Mouse (Mus musculus): ENCODE results near the gene Ece1.
"Not testable (repeated sequence)": the region's sequence is repeated elsewhere in the genome, so short reads cannot be mapped to it uniquely, and the experiment has no call there.

Gene Ece1

GRCm38 (mm10) chr4:137862019-137862418, at the start of gene Ece1:
Ece1 (plus strand) TSS chr4:137862237.
- DNase-seq (ENCODE audit: low read depth in 2 of 2, low spot score in 2 of 2), result peak; percentile 84 to 88

GRCm38 (mm10) chr4:137812946-137813708, 48.9 kb upstream of the Ece1 start:
- DNase-seq (ENCODE audit: low read depth in 2 of 2, low spot score in 2 of 2), result no peak

GRCm38 (mm10) chr4:137814140-137814539, 47.9 kb upstream of the Ece1 start:
- DNase-seq (ENCODE audit: low read depth in 2 of 2, low spot score in 2 of 2), result no peak

DNA sequence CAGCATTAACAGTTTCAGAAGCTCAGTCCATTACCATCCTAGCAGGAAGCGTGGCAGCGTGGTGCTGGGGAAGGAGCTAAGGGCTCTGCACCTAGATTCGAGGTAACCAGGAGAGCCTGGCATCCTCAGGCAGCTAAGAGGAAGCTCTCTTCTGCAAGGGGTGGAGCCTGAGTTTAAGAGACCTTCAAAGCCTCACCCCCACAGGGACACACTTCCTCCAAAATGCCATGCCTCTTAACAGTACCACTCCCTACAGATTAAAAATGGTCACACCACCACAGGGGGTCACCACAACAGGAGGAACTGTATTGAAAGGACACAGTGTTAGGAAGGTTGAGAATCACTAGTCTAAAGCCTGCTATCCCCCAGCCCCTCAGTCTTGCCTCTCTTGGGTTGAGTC, 46.6 kb upstream of the Ece1 start:
- DNase-seq (ENCODE audit: low read depth in 2 of 2, low spot score in 2 of 2), result no peak

- no peak for DNase-seq (ENCODE audit: low read depth in 2 of 2, low spot score in 2 of 2)
Observed at GRCm38 (mm10) chr4:137816216-137816615, 45.8 kb upstream of the Ece1 start.

GRCm38 (mm10) chr4:137818341-137818740, 43.7 kb upstream of the Ece1 start:
- DNase-seq (ENCODE audit: low read depth in 2 of 2, low spot score in 2 of 2), result no peak

DNA sequence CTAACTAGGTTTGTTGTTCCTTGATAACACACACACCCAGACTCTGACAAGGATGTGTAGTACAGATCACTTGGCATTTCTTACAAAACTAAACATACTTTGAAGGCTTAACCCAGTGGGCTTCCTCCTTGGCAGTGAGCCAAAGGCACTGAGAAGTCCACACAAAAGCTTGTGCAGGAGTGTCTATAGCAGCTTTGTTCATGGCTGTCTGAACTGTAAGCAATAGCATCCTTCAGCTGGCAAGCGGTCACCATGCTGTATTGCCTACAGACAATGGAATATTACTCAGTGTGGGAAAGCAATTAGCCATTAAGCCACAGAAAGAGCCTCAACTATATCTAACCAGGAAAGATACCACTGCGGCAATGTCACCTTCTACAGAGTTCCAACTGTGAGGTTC, 42.5 kb upstream of the Ece1 start:
- no peak for DNase-seq (ENCODE audit: low read depth in 2 of 2, low spot score in 2 of 2)

- no peak for DNase-seq (ENCODE audit: low read depth in 2 of 2, low spot score in 2 of 2)
Observed at GRCm38 (mm10) chr4:137820721-137821120, 41.3 kb upstream of the Ece1 start.

- DNase-seq (ENCODE audit: low read depth in 2 of 2, low spot score in 2 of 2), result no peak
Observed at GRCm38 (mm10) chr4:137822537-137822936, 39.5 kb upstream of the Ece1 start.

DNA sequence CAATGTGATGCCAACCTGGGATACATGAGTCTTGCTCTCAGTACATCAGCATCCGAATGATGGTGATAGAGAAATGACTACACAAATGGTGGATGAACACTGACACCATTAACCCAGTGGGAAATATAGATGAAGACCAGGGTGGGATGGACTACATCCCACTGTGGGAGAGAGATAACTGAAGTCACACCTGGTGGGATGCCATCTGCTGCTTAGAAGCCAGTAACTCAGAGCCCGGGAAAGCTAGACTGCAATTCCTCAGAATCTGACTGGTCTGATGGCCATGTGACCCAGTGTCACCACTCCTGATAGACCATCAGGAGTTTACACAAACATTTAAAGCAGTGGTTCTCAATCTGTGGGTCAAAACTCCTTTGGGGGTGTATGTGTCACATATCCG, 38.5 kb upstream of the Ece1 start:
- DNase-seq (ENCODE audit: low read depth in 2 of 2, low spot score in 2 of 2), result no peak

DNA sequence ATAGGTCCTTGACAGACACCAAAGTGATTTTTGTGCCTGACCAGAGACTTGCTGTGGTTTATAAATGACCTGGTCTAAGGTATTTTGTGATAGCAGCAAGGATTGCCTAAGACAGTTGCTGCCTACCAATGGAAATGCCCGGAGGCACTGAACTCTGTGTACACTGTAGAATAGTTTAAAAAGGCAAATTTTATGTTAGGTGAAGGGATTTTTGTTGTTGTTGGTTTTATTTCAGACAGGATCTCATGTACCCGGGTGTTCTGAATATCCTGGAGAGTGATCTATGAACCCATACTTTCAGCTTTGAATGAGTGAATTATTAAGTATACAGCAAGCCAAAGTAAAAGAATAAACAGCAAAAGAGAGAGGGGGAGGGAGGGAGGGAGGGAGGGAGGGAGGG, 37.2 kb upstream of the Ece1 start:
- no peak for DNase-seq (ENCODE audit: low read depth in 2 of 2, low spot score in 2 of 2)

DNA sequence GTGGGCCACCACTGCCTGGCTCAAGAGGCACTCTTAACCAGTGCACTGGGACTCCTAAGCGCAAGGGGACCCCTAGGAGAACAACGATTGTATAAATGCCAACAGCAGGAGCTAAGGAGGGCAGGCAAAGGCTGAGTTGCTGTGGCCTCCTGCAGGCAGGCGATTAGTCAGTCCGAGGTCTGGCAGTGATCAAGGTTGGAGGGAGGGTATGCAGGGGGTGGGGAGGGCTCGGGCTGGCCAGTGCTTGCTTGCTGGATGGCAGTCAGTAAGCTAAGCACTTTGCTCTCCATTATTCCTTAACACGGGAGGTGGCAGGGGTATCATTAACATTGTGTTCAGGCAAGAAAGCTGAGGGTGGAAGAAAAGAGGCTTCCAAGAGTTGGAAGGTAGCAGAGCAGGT, 31.7 kb upstream of the Ece1 start:
- no peak for DNase-seq (ENCODE audit: low read depth in 2 of 2, low spot score in 2 of 2)

GRCm38 (mm10) chr4:137831598-137831997, 30.4 kb upstream of the Ece1 start:
- no peak for DNase-seq (ENCODE audit: low read depth in 2 of 2, low spot score in 2 of 2)

DNA sequence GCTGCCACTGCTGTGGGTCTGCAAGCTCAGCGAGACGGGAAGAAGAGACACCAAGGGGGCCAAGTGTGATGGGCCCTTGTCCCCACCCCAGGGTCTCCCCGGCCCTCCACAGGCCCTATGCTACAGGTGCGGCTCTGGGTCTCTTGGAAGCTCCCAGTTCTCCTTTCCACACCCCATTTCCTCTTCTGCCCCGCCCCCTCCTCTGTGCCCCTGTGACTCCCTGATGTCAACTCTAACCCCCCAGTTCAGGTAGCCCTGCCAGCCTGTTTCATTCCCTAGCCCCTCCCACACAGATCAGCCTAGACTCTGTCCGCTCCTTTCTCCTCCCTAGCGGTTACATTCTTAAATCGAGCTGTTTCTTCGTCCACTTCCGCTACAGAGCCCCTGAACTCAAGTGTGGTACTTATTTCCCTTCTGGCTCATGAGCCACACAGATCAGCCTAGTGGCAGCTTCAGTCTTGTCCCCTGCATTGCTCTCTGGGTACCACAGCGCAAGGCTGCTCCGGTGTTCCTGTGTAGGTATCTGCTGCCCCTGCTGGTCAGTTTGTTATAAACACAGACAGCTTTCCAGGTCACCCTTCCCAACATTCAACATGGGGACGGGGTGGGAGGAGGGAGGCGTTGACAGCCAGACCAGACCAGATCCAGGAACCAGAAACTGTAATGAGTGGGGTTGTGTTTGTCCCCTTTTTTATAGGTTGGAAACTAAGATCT, 26.3 kb upstream of the Ece1 start:
- peak; percentile 37 to 56 for DNase-seq (ENCODE audit: low read depth in 2 of 2, low spot score in 2 of 2)

GRCm38 (mm10) chr4:137836741-137837140, 25.3 kb upstream of the Ece1 start:
- DNase-seq (ENCODE audit: low read depth in 2 of 2, low spot score in 2 of 2), result no peak

GRCm38 (mm10) chr4:137837792-137838191, 24.2 kb upstream of the Ece1 start:
- DNase-seq (ENCODE audit: low read depth in 2 of 2, low spot score in 2 of 2), result no peak

DNA sequence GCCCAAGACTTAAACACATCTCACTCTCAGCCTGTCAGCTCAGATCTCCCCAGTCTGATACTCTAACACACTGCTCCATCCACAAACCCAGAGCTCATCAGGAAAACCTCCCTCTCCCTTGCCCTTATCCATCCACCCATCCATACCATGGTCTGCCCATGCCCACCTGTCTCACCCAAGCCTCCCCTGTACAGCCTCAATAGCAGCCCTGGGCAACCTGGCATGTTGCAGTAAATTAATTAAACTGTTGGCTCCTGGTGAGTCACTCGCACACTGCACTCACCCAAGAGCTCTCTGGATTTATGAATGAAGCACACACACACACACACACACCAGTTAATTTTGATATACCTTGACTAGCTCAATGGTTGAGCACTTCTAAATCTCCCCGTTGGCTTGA, 23.2 kb upstream of the Ece1 start:
- no peak for DNase-seq (ENCODE audit: low read depth in 2 of 2, low spot score in 2 of 2)

DNA sequence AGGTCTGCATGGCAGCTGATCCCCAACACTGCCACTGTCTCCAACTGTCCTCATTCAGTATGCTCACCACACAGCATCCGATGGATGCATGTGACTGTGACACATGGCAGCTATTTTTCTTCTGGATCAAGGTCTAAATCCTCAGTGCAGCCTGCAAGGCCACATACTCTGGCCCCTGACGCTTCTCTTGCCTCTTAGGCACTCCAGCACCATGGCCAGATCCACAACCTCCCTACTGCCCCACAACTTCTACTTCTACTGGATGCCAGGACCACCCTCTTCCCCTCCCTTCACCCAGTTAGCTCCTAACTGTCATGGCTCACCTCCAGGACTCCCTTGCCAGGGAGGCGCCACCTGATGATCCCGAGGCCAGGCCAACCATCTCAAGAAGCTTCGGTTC, 22.6 kb upstream of the Ece1 start:
- no peak for DNase-seq (ENCODE audit: low read depth in 2 of 2, low spot score in 2 of 2)

- peak; percentile 33 to 51 for DNase-seq (ENCODE audit: low read depth in 2 of 2, low spot score in 2 of 2)
Observed at GRCm38 (mm10) chr4:137844656-137845055, 17.4 kb upstream of the Ece1 start.

DNA sequence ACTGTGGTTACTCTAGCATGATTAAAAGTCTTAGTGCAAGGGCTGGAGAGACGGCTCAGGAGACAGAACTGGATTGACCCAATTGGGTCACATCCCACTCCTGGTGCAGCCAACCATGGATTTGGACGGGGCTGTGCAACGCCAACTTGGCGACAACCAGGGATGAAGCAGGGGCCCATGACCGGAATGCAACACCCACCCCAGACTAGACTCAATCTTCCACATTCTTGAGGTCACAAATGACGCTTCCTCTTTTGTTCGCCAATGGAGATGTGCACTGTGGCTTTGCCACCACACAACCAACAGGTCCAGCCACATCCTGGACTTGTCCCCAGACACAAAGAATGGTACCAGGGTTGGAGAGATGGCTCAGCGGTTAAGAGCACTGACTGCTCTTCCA, 14.4 kb upstream of the Ece1 start:
- DNase-seq (ENCODE audit: low read depth in 2 of 2, low spot score in 2 of 2), result not testable (repeated sequence)

DNA sequence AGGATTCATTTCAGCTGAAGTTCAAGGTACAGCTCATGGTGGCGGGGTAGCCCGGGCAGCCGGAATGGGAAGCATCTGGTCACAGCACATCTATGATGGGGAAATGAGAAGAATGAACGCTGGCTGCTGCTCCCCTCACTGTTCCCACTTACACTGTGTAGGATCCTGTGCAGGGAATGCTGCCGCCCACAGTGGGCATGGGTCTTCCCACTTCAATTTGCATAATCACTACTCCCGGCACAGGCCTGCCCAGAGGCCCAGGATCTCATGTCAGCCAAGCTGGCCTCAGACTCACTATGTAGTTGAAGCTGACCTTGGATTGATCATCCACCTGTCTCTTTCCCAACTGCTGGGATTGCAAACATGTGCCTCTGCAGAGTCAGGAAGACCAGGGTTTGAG, 11.9 kb upstream of the Ece1 start:
- no peak for DNase-seq (ENCODE audit: low read depth in 2 of 2, low spot score in 2 of 2)

- peak; percentile 34 to 42 for DNase-seq (ENCODE audit: low read depth in 2 of 2, low spot score in 2 of 2)
Observed at GRCm38 (mm10) chr4:137851484-137851883, 10.6 kb upstream of the Ece1 start.

- no peak for DNase-seq (ENCODE audit: low read depth in 2 of 2, low spot score in 2 of 2)
Observed at GRCm38 (mm10) chr4:137853822-137854221, 8.2 kb upstream of the Ece1 start.

All from CD8-positive naive resting alpha-beta T cell, adult 2 months (primary cell).